Mouse (Mus musculus): ENCODE measurements around the gene P2ry2.

Gene P2ry2

DNA sequence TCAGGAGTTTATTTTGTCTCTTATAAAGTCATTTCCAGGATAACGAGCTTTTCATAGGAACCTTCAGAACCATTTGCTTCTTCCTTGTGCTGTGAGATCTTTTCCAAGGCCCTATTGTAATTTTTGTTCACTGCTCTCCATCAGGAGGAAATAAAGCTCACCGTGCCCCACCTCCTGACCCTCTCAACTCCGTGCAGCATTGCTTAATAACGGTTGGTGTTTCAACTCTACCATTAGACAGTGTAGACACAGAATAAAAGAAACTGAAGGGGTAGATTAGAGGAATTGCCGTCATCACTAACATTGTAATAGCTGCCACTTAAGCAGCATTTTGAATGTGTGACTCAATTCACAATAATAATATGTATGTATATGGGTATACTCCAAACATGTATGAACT, 14.2 kb upstream of the P2ry2 start:
- no peak for DNase-seq (ENCODE audit: low spot score)

DNA sequence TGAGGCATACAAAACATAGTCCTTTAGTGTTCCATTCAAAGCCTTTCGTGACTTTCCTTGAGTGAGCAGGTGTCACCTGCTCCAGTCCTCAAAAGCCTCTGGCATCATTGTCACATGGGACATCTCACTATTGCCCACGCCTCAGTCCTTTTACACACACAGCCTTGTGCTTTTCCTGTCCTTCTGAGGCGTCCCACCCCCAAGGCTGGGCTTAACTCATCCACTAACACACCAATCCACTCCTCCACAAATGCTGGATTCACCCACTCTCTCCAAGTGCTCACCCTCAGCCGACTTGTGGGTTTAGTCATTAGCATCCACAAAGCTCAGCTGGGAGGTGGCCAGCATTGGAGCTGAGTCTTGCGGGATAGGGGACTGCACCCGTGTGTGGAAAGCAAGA, 4.8 kb upstream of the P2ry2 start:
- no peak for DNase-seq (ENCODE audit: low spot score)

DNA sequence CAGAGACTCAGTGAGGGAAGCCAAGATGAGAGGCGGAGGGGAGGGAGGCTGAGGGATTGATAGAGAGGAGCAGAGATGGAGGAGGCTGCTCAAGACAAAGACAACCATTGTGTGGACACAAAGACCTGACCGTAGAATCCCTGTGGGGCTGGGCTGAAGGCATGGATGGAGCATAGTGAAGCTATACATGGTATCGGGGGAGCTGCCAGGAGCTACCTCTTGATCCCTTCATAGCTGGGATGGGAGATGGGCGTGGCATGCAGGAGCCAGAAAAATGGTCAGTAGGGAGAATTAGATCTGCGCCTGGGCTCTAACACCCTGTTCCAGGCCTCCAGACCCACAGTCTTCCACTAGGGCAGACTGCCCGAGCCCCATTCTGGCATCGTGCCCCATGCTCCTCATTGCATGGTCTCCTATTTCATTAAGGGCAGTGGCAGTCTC, 4.4 kb upstream of the P2ry2 start:
- DNase-seq (ENCODE audit: low spot score), result no peak

- DNase-seq (ENCODE audit: low spot score), result no peak
Observed at GRCm38 (mm10) chr7:101014985-101015384, 2.3 kb upstream of the P2ry2 start.

DNA sequence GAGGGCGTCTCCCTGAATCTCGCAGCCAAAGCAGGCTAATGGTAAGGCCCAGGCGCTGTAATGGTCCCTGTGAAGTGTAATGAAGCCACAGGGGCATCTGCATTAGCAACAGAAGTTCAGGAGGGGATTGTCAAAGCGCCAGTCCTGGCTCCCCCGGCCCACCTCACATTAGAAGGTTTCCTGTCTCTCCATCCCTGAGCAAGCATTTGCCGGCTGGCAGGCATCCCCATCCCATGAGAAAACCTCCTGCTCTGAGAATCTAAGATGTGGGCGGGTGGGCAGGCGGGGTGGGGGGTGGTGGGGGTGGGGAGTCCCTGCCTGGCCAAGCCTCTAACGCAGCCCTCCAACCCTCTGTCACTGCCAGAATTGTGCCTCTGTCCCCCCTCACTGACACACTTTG, 1.4 kb upstream of the P2ry2 start:
- no peak for DNase-seq (ENCODE audit: low spot score)

DNA sequence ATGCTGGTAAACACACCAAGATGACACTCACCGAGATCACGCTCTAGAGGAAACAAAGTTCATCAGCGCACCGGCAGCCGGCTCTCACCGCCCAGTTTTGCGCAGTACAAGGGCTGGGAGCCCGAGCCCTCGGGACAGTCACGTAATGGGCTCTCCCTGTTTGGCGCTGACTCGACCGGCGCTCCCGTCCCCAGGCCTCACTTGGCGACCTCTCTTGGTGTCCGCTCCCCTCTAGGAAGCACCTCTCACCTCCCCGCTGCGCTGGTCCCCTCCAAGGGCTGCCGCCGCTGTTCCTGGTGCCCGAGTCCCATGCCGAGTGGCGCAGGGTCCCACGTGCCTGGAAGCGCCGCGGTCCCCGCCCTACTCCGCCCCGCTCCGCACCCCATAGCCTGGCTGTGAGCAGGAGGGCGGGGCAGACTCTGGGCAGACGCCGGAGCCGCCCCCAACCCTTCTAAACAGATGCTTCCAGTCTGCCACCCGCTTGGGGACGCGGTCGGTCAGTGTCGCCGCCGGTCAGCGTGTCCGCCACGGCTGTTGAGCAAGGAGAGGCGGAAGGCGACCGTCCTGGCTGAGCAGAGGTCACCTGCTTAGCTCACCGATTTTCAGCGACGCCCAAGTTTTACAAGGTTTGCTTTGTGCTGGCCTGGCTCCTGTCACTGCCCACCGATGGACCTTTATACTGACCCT, 842 bp downstream of the P2ry2 start:
- no peak for DNase-seq (ENCODE audit: low spot score)

- DNase-seq (ENCODE audit: low spot score), result no peak
Observed at GRCm38 (mm10) chr7:101010741-101011140, 1.9 kb downstream of the P2ry2 start.

- DNase-seq (ENCODE audit: low spot score), result no peak
Observed at GRCm38 (mm10) chr7:101006201-101006600, 6.5 kb downstream of the P2ry2 start.

DNA sequence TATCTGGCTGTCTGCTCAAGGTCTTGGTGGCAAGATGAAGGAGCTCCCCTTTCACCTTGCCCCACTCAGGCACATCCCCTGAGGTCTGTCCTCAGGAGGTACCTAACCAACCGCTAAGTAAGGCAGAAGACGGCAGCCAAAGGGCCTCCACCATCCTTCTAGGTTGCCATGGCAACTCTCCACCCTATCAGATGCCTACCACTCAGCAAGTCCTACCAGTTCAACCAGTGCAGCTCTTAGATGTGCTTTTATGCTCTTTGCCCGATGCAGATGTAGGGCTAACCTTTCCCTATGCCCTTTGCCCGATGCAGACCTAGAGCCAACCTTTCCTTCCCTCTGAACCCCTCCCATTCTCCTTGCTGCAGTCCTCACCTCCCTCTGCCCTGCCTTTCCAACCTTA, 7.5 kb downstream of the P2ry2 start:
- no peak for DNase-seq (ENCODE audit: low spot score)

DNA sequence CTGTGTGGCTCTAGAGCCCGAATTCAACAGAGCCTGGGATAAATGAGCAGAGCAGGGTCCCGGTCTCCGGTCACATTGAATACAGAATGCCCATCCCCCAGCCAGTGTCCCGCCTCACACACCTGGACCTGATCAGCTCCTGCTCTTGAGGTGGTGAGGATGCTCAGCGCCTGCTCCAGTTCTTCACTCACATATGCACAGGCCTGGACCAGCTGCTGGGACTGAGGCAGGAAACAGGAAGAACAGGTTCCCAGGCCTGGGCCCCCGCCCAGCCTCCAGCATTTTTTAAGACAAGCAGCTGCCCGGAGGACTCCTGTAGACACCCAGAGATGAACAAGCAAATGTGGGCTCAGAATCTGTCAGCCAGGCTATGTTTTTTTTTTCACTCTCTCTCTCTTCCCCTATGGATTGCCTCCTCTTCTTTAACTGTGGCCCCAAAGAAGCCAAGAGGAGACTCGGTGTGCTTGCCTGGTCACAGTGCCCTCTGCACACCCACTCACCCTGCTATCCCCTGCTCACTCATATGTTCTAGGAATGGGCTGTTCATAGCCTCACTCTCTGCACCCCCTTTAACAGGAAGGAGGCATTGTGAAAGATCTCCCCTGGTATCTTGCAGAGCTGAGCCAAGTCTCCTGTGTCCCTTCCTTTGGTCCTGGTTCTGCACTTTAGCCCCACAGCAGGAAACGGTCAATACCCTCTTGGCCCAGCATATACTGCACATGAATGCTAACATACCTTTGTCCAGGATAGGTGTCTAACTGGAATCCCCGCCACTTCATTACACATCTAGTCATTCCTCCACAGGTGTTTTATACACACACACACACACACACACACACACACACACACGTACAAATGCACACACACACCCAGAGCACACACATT, 9.0 kb downstream of the P2ry2 start:
- DNase-seq (ENCODE audit: low spot score), result no peak

DNA sequence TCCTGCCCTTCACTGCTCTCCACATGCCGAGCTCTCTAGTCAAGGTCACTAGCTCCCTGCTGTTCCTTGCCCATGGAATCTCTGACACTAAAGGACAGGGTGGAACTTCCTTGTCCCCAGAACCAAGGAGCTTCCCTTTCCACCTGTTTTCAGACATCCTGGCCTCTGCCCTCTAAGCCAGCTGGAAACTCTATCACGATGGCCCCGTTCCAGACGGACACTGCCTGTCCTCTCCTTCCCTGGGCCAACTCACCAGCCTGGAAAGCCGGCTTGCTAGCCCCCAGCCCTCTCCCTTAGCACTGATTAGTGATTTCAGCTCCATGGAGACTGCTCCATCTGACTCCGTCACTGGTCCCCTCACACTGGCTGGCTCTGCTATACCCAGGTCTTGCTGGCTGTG, 10.4 kb downstream of the P2ry2 start:
- no peak for DNase-seq (ENCODE audit: low spot score)

GRCm38 (mm10) chr7:100999623-101000022, 13.0 kb downstream of the P2ry2 start:
- DNase-seq (ENCODE audit: low spot score), result no peak

- DNase-seq (ENCODE audit: low spot score), result no peak
Observed at GRCm38 (mm10) chr7:100998578-100998960, 14.1 kb downstream of the P2ry2 start.

GRCm38 (mm10) chr7:100997951-100998577, 14.6 kb downstream of the P2ry2 start:
- no peak for DNase-seq (ENCODE audit: low spot score)

- no peak for DNase-seq (ENCODE audit: low spot score)
Observed at GRCm38 (mm10) chr7:100997215-100997614, 15.5 kb downstream of the P2ry2 start.

DNA sequence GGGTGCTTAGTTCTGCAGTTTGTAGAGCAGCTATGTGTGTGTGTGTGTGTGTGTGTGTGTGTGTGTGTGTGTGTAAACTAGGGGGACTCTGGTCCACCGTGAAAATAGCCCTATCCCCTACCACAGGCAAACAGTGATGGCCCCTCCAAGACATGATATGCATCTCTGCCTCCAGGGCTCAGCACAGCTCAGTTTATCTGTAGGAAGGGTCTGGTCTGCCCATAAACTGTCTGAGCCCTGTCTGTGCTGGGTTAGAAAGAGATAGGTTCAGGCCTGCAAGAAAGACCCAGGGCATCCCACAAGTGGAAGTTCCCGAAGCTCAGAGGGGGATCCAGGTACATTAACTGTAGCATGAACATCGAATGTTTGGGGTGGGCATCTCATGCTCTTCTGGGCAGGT, 16.7 kb downstream of the P2ry2 start:
- DNase-seq (ENCODE audit: low spot score), result no peak

- no peak for DNase-seq (ENCODE audit: low spot score)
Observed at GRCm38 (mm10) chr7:100995260-100995864, 17.3 kb downstream of the P2ry2 start.

- DNase-seq (ENCODE audit: low spot score), result peak; percentile 33
Observed at GRCm38 (mm10) chr7:100993166-100993565, 19.5 kb downstream of the P2ry2 start.

GRCm38 (mm10) chr7:100991972-100992371, 20.7 kb downstream of the P2ry2 start:
- DNase-seq (ENCODE audit: low spot score), result no peak

- DNase-seq (ENCODE audit: low spot score), result peak; percentile 32
Observed at GRCm38 (mm10) chr7:100990636-100991311, 21.9 kb downstream of the P2ry2 start.

GRCm38 (mm10) chr7:100988092-100988491, 24.6 kb downstream of the P2ry2 start:
- peak; percentile 77 for DNase-seq (ENCODE audit: low spot score)
